Mouse (Mus musculus): ENCODE measurements around the gene Baz1a.
"Not testable (repeated sequence)": the region's sequence is repeated elsewhere in the genome, so short reads cannot be mapped to it uniquely, and the experiment has no call there.

Baz1a gene

DNA sequence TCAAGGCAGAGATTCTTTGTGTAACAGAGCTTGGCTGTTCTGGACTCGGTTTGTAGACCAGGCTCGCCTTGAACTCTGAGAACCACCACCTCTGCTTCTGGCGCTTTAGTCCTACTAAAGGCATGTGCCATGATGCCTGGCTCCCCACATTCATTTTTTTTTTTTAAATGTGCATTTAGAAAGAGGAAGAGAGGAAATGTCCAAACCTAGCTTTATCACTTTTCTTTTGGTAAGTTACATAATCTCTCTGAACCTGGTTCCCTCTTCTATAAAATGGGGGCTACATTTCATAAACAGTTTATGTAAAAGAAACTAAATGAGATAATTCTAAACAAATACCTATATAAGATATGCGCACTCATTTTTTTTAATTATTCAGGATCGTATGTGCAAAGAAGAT lies 33.2 kb downstream of the Baz1a start:
- DNase-seq (ENCODE audit: inconsistent ontology term): no peak

DNA sequence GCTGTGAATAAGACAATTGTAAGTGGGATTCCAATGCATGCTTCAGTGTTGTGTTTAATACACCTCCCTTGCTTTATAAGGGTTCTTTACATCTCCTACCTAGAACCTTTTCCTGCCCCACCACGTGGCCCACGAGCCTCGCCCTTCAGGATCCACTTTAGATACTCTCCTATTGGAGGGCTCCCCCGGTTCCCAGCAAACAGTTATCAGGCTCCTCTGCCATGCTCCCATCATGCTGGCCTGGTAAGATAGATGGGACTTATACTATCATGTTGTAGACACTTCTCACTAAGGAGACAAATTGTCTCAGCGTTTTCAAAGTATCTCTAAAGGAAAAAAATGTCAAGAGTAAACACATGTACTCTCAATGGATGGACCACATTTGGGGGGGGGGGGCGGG lies 33.6 kb downstream of the Baz1a start:
- no peak for DNase-seq (ENCODE audit: inconsistent ontology term)

GRCm38 (mm10) chr12:54969033-54969432 lies 45.1 kb downstream of the Baz1a start:
- no peak for DNase-seq (ENCODE audit: inconsistent ontology term)

DNA sequence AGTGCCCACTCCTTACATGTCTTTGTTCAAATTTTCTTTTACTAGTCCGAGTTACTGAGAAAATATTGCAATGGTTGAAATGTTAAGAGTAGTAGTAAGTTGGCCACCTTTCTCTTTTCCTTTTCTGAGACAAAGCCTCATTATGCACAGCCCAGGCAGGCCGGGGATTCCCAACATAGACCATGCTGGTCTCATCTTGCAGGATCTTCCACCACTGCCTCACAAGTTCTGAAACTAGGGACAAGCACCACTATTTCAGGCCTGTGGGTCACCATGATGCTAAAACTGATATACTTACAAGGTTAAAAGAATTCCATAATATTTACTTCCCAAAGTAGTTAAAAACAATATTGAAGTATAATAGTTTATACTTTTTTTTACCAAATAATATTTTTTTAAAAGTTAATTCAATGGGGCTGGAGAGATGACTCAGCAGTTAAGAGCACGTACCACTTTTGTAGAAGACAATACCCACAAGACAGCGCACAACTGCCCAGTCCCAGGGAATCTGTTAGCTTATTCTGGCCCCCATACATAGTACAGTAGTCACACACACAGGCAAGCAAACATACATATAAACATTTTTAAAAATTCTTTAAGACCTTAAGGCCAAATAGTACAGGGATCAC lies 48.5 kb downstream of the Baz1a start:
- DNase-seq (ENCODE audit: inconsistent ontology term): no peak

DNA sequence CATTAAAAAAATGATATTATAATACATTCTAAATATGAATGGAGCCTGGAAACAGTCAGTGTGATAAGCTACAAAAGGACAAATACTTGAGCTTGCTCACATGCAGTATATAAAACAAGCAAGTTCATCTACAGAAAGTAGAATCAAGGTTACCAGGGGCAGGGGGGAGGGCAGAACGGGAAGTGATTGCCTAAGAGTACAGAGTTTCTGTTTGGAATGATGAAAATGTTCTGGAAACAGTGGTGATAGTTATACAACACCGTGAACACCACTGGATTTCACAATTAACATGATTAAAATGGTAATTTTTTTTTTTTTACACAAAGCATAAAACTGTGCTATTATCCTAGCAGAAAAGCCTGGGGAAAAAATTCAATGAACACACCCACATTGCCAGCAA lies 54.6 kb downstream of the Baz1a start:
- no peak for DNase-seq (ENCODE audit: inconsistent ontology term)

- no peak for DNase-seq (ENCODE audit: inconsistent ontology term)
These were observed 57.2 kb downstream of the Baz1a start for GRCm38 (mm10) chr12:54956974-54957373.

GRCm38 (mm10) chr12:54956457-54956856 lies 57.7 kb downstream of the Baz1a start:
- no peak for DNase-seq (ENCODE audit: inconsistent ontology term)

- DNase-seq (ENCODE audit: inconsistent ontology term): peak; percentile 14
These were observed 68.0 kb downstream of the Baz1a start for GRCm38 (mm10) chr12:54946116-54946515.

- not testable (repeated sequence) for DNase-seq (ENCODE audit: inconsistent ontology term)
These were observed 71.5 kb downstream of the Baz1a start for GRCm38 (mm10) chr12:54942586-54943157.

DNA sequence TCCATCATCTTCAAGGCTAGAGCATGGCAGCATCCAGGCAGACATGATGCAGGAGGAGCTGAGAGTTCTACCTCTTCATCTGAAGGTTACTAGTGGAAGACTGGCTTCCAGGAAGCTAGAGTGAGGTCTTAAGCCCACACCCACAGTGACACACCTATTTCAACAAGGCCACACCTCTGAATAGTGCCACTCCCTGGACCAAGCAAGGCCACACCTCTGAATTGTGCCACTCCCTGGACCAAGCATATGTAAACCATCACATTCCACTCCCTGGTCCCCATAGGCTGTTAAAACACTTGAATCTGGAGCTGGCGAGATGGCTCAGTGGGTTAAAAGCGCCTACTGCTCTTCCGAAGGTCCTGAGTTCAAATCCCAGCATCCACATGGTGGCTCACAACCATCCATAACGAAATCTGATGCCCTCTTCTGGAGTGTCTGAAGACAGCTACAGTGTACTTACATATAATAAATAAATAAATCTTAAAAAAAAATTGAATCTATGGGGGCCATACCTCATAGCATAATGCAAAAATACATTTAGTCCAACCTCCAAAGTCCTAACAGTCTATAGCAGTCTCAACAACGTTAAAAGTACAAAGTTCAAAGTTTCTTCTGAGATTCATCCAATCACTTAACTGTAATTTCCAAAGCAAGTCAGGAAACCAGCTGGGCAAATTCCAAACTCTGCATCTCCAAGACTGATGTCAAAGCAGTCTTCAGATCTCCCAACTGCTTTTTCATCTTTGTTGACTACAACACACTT lies 76.4 kb downstream of the Baz1a start:
- DNase-seq (ENCODE audit: inconsistent ontology term): not testable (repeated sequence)

GRCm38 (mm10) chr12:54910387-54910786 lies 103.8 kb downstream of the Baz1a start:
- no peak for DNase-seq (ENCODE audit: inconsistent ontology term)

- not testable (repeated sequence) for DNase-seq (ENCODE audit: inconsistent ontology term)
These were observed 121.6 kb downstream of the Baz1a start for GRCm38 (mm10) chr12:54892559-54892958.

- DNase-seq (ENCODE audit: inconsistent ontology term): no peak
These were observed 123.7 kb downstream of the Baz1a start for GRCm38 (mm10) chr12:54890426-54890825.

GRCm38 (mm10) chr12:54887580-54888127 lies 126.5 kb downstream of the Baz1a start:
- DNase-seq (ENCODE audit: inconsistent ontology term): no peak

DNA sequence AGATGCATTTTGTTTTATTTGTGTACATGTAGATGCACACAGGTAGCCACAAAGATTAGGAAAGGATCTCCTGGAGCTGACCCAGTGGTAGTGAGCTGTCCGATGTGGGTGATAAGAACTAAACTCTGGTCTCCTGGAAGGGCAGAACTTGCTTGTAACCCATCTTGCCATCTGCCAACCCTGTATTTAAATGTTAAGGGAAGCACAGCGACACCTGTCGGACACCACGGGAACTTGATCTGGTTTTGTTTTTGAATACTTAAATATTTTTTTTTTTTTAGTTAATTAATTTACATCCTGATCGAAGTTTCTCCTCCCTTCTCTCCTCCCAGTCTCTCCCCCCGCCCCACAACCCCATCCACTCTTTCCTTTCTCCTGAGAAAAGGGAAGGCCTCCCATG lies 134.5 kb downstream of the Baz1a start:
- peak; percentile 62 for DNase-seq (ENCODE audit: inconsistent ontology term)

GRCm38 (mm10) chr12:54879211-54879610 lies 134.9 kb downstream of the Baz1a start:
- DNase-seq (ENCODE audit: inconsistent ontology term): no peak

DNA sequence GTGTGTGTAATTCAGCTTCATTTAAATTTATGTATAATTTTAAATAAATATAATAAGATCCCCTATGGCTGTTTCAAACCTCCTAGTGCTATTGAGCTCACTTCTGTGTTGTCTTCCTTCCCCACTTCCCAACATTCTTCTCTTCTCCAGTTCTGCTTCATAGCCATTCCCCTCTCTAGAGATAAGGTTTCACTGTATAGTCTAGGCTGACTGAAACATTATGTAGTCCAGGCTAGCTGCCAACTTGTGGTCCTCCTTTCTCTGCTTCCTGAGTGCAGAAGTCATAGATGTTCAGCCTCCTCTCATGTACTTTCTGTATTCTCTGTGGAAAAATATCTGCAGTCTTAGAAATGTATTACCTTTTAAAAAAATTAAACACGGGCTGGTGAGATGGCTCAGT lies 136.3 kb downstream of the Baz1a start:
- DNase-seq (ENCODE audit: inconsistent ontology term): no peak

DNA sequence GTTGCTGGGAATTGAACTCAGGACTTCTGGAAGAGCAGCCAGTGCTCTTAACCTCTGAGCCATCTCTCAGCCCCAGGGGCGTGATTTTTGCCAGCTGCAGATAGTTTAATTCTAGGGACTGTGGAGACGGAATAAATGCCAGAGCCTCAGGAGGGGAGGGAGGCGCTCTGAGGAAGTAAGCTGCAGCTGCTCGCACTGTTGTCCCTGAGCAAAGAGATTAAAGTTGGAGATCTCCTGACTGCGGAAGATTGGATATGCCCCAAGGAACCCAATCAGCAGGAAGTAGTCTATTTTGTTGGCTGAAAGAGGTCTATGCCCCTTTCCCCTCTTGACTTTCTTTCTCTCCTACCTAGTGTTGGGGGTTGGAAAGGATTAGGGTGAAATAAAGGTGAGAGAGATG lies 137.3 kb downstream of the Baz1a start:
- no peak for DNase-seq (ENCODE audit: inconsistent ontology term)

- DNase-seq (ENCODE audit: inconsistent ontology term): peak; percentile 63
These were observed 139.4 kb downstream of the Baz1a start for GRCm38 (mm10) chr12:54874711-54875110.

GRCm38 (mm10) chr12:54862606-54863535 lies 151.3 kb downstream of the Baz1a start, which contains the start of gene Cfl2:
Gene Cfl2 (minus strand): TSS chr12:54862877.
- peak; percentile 94 for DNase-seq (ENCODE audit: inconsistent ontology term)

DNA sequence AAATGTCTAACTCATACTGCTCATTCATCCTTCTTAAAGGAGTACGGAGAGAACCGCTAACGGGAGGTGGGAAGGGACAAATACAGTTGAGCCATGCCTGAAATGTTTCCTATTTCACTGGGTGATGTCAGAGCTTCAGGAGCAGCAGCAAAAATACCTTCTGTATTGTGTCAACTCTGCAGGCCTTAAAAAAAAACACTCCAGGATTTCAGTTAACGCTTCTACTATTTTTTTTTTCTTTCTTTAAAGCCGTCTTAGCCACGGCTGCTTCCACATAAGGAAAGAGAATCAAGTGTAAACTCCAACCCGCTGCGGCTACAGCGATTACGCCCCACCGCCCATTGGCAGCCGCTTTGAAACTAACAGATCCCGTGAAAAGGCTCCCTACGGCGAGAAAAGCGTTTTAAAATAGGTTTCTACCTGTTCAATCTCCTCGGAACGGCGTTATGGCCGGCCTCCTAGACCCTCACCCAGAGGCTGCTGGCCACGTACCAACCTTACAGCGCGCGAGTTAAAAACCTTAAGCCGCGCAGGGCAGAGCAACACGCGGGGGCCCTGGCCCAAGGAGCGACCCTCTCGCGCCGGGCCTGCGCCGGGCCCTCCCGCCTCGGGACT lies 152.1 kb downstream of the Baz1a start:
- peak; percentile 72 for DNase-seq (ENCODE audit: inconsistent ontology term)

Data from Muller cell, postnatal 12 days (primary cell).